Mouse (Mus musculus) bone marrow, adult 2 months (tissue): ENCODE data around the gene Miga1.

ENCODE experiments used
- CTCF ChIP-seq: fragments of 200-500 bp; IDR thresholded peaks from 2 replicates; pipeline ENCODE4 v1.5.1; 2011; ENCODE audit warnings: low read length, control low read depth; ENCODE audit not compliant: control insufficient read depth, insufficient read depth
- POLR2A ChIP-seq: fragments of 200-500 bp; IDR thresholded peaks from 2 replicates; pipeline ENCODE4 v1.6.1; 2011; ENCODE audit warnings: low read depth, mild to moderate bottlenecking, control low read depth, low read length, borderline replicate concordance; ENCODE audit not compliant: control insufficient read depth

- TF ChIP-seq POLR2A, result no peak
- TF ChIP-seq CTCF, result no peak
Observed at GRCm38 (mm10) chr3:152250487-152250886, 89.7 kb downstream of the Miga1 start.
